Mouse (Mus musculus) heart, embryonic 14.5 days (tissue): Measurements from ENCODE around the gene En2. TPM values are rescaled to one million over a fixed set of nuclear protein-coding genes. Genes with fewer than 3 reads are reported as not detected.

ENCODE experiments used
- ATAC-seq: fragments of 200-750 bp; cut with Nextera tagmentation; 2 replicates; pipeline ENCODE4 v1.8.0; 2017; ENCODE audit warnings: low read depth, moderate TSS enrichment; ENCODE audit not compliant: insufficient number of reproducible peaks, insufficient read depth, low FRiP score
- H3K27ac ChIP-seq, 2 experiments: fragments of 200-500 bp in 1 of 2; fragments of 300-500 bp in 1 of 2; sonication (generic) in 1 of 2; replicated peaks in 1 of 2; 2 replicates each; pipeline ENCODE4 v1.5.1; 2012 to 2014; ENCODE audit warnings: low read depth in 2 of 2, low read length in 2 of 2, control low read depth in 1 of 2, mild to moderate bottlenecking in 1 of 2, mixed read lengths in 1 of 2; ENCODE audit not compliant: control insufficient read depth in 1 of 2, insufficient read depth in 1 of 2
- H3K27me3 ChIP-seq: fragments of 300-500 bp; sonication (generic); 2 replicates; pipeline ENCODE4 v1.6.1; 2014; ENCODE audit warnings: mild to moderate bottlenecking, low read length, control low read depth; ENCODE audit not compliant: control insufficient read depth, insufficient read depth
- H3K36me3 ChIP-seq: fragments of 300-500 bp; sonication (generic); 2 replicates; pipeline ENCODE4 v1.6.1; 2014; ENCODE audit warnings: mild to moderate bottlenecking, control low read depth, low read length, mixed read lengths; ENCODE audit not compliant: control insufficient read depth, insufficient read depth
- H3K4me1 ChIP-seq, 2 experiments: fragments of 200-500 bp in 1 of 2; fragments of 300-500 bp in 1 of 2; sonication (generic) in 1 of 2; 2 replicates each; pipeline ENCODE4 v1.6.1; 2012 to 2014; ENCODE audit warnings: low read length in 2 of 2, control low read depth in 1 of 2, mixed read lengths in 1 of 2; ENCODE audit not compliant: control insufficient read depth in 2 of 2, insufficient read depth in 2 of 2
- H3K4me2 ChIP-seq: fragments of 300-500 bp; sonication (generic); 2 replicates; pipeline ENCODE4 v1.6.1; 2014; ENCODE audit warnings: mild to moderate bottlenecking, low read length
- H3K4me3 ChIP-seq, 2 experiments: fragments of 200-500 bp in 1 of 2; fragments of 300-500 bp in 1 of 2; sonication (generic) in 1 of 2; 2 replicates each; pipeline ENCODE4 v1.5.1; 2012 to 2014; ENCODE audit warnings: low read length in 2 of 2, mild to moderate bottlenecking in 2 of 2, control low read depth in 1 of 2, low read depth in 1 of 2, moderate library complexity in 1 of 2; ENCODE audit not compliant: control insufficient read depth in 1 of 2, insufficient read depth in 1 of 2
- H3K9ac ChIP-seq: fragments of 300-500 bp; sonication (generic); 2 replicates; pipeline ENCODE4 v1.6.1; 2014; ENCODE audit warnings: mild to moderate bottlenecking, low read length
- H3K9me3 ChIP-seq: fragments of 300-500 bp; sonication (generic); 2 replicates; pipeline ENCODE4 v1.6.1; 2016; ENCODE audit warnings: low read length, control low read depth; ENCODE audit not compliant: control insufficient read depth
- WGBS: fragments of 180-500 bp; shearing (Covaris S2); extraction: QIAGEN DNeasy Blood & Tissue Kit; methylation state at CpG from one replicate; pipeline ENCODE4 v1.1.7; 2014; 5-methylcytosine and 5-hydroxymethylcytosine counted together
- polyA plus RNA-seq: library from polyadenylated mRNA; unstranded; fragments of >200 nt; fragmentation: Nextera tagmentation; extraction: Ambion mirVana; gene quantifications from 2 replicates; pipeline ENCODE4 v1.2.1, GENCODE M21; 2014

En2 gene
- polyA plus RNA-seq: not detected in 2 replicates

- H3K4me3 ChIP-seq: peak within 1 kb of the TSS; percentile 43 to 49
- H3K27ac ChIP-seq: no peak within 1 kb of the TSS
- peak within 1 kb of the TSS; percentile 97 for H3K4me2 ChIP-seq
- no peaks in the 10 kb centered on the region for H3K36me3 ChIP-seq
- peaks cover 86% of the 10 kb centered on the region for H3K27me3 ChIP-seq
- under 1% methylated on average over 92 of the region's 113 CpGs for WGBS
- ATAC-seq: 0 out of 2 replicates have a peak, but pooled peaks have one; percentile 35
- peak within 1 kb of the TSS; percentile 21; the same call in 1 of the 2 replicates for H3K9ac ChIP-seq
- no peaks in the 10 kb centered on the region for H3K9me3 ChIP-seq
- peaks cover 5 to 30% of the 10 kb centered on the region in 2 experiments for H3K4me1 ChIP-seq
Observed at GRCm38 (mm10) chr5:28165358-28166255, at the start of gene En2. Gene En2, plus strand, starts transcription at chr5:28165694.

DNA sequence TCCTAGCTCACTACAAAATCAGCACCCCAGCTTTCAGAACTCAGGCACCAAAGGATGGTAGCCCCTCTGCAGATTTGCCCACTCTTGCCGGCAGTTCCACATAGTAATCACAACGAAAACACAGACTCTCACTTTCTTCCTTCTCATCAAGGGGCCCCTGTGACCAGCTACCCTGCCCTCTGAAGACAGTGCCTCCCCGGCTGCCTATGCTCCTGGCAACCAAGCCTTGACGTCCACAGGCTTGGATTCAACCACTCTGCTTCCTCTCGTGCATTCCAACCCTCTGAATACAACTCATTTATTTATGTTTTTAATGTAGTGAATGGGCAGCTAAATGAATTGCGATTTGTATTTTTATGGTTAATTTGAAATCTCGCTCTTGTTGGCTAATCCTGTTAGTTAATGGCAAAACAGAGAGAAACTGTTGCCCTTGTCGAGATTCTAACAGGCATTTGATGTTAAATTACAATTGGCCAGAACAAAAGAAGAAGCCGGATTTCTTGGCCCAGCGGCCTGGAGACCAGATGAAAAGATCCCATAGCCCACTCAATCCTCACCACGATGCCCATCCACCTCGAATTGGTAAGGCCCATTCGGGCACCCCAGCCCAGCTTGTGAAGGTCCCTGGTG, 48.1 kb upstream of the En2 start:
- no peak overlapping the region for H3K27ac ChIP-seq
- H3K27me3 ChIP-seq: peaks cover 59% of the 10 kb centered on the region
- H3K4me1 ChIP-seq: 0 out of 4 replicates have a peak, but pooled peaks cover 0 to 4% of the 10 kb centered on the region in 2 experiments
- H3K9ac ChIP-seq: no peak overlapping the region
- H3K36me3 ChIP-seq: no peaks in the 10 kb centered on the region
- no peak overlapping the region for H3K4me2 ChIP-seq
- 10% methylated on average over 13 of the region's 13 CpGs for WGBS
- no peak overlapping the region; a peak in 1 of 4 replicates for H3K4me3 ChIP-seq
- no peaks in the 10 kb centered on the region for H3K9me3 ChIP-seq
- ATAC-seq: no peak

DNA sequence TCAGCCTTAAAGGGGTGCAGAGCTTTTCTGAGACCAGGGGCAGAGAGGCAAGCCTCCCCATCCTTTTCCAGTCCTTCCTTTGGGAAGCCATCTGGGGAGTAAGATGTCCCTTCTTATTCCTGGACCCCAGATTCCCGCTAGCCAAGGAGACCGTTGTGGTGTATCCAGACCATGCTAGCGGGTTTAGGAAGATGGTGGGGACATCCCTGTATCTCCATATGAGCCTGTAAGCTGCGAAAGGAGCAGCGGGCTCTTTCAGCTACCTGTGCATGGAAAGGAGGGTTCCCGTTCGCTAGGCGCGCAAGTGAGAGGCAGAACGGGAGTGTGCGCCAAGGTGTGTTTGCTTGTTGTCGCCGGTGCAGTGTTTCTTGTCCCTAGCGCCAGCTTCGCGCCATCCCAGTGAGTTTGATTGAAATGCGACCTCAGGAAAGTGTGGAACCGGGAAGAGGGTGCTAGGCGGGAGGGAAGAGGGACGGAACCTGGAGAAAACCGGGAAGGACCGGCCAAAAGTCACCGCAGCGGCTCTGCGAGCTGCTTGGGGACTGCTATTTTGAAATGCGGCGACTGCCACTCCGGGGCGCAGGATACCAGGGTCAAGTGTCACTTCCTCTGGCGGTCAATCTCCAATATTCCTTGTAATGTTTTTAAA, 47.5 kb upstream of the En2 start:
- Histone ChIP-seq H3K27ac (no peak overlapping the region), H3K4me3 (peak overlapping the region; percentile 37 to 39), H3K27me3 (peaks cover 65% of the 10 kb centered on the region), H3K9ac (no peak overlapping the region), H3K9me3 (no peaks in the 10 kb centered on the region), H3K36me3 (no peaks in the 10 kb centered on the region), H3K4me1 (0 out of 4 replicates have a peak, but pooled peaks cover 0 to 4% of the 10 kb centered on the region in 2 experiments), H3K4me2 (peak overlapping the region; percentile 72)
- no peak for ATAC-seq
- under 1% methylated on average over 30 of the region's 30 CpGs for WGBS

- peaks cover 0 to 8% of the 10 kb centered on the region in 2 experiments; a peak in 1 of 4 replicates for H3K4me1 ChIP-seq
- H3K4me3 ChIP-seq: peak overlapping the region; percentile 37 to 39
- H3K4me2 ChIP-seq: peak overlapping the region; percentile 72
- no peak for ATAC-seq
- no peak overlapping the region for H3K9ac ChIP-seq
- WGBS: 1% methylated on average over 19 of the region's 19 CpGs
- no peaks in the 10 kb centered on the region for H3K36me3 ChIP-seq
- H3K27me3 ChIP-seq: peaks cover 70% of the 10 kb centered on the region
- H3K27ac ChIP-seq: no peak overlapping the region
- no peaks in the 10 kb centered on the region for H3K9me3 ChIP-seq
Observed at GRCm38 (mm10) chr5:28118531-28118925, 47.0 kb upstream of the En2 start.

DNA sequence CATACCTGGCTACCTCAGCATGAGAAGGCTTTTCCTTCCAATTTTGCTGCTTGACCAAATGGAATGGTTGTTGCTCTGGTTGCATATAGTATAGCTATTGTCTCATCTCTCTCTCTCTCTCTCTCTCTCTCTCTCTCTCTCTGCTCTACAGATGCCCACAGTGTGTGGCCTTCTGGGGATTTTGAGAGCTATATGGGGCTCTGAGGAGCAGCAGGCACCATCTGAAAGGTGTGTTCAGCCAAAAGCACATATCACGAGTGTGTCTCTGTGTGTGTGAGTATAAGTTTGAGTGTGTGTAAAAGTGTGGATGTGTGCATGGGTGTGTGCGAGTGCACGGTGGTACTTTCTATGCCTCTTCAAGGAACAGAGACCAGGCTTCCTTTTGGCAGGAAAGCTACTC, 45.9 kb upstream of the En2 start:
- no peak overlapping the region for H3K27ac ChIP-seq
- no peak overlapping the region for H3K4me2 ChIP-seq
- 41% methylated on average over 3 of the region's 3 CpGs for WGBS
- H3K27me3 ChIP-seq: peaks cover 81% of the 10 kb centered on the region
- H3K4me1 ChIP-seq: peaks cover 0 to 9% of the 10 kb centered on the region in 2 experiments; a peak in 2 of 4 replicates
- no peak for ATAC-seq
- no peaks in the 10 kb centered on the region for H3K36me3 ChIP-seq
- H3K9me3 ChIP-seq: no peaks in the 10 kb centered on the region
- H3K4me3 ChIP-seq: no peak overlapping the region
- no peak overlapping the region for H3K9ac ChIP-seq

DNA sequence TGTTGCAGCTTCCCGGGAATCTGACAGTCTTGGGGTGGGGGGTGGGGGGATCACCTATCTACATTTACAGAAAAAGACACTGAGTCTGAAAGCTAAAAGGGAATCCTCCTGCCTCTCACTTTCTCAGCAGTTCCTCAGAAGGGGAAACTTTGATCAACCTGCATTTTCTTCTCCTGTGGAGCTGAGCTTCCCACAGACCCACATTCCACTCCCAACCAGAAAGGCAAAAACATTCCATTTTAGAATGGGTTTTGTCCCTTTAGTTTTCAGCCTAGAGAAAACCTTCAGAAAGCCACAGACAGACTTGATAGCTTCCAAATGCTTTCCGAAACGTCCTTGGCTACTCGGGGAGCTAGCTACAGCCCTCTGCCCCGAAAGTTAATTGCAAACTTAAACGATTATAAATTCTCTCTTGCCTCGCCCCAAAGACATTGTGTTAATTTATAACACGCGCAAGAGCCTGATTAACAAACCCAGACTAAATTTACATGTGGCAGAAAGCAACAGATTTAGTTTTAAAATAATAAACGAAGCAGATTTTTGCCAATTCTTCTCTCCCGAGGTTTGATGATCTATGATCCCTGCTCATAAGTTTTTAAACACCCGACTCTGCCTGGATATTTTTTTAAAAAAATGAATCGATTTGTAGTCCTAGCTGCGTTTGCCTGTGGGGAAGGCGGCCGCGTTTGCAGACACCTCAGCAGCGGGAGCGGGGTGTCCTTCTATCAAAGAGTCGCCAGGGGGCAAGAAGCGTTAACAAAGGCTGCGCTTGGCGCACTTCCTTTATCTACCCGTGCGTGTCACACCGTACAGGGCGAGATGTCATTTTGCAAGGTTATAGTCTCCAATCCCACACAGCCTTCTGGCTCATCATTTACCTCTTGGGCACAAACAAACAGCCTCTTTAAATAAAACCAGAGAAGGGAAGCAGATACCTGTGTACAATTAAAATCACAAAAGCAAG, 42.7 kb upstream of the En2 start:
- Histone ChIP-seq H3K4me2 (peak overlapping the region; percentile 44), H3K4me1 (peaks cover 0 to 9% of the 10 kb centered on the region in 2 experiments; a peak in 2 of 4 replicates), H3K4me3 (peak overlapping the region in 1 of 2 experiments; percentile 14; a peak in 1 of 4 replicates), H3K9me3 (no peaks in the 10 kb centered on the region), H3K27ac (no peak overlapping the region), H3K36me3 (no peaks in the 10 kb centered on the region), H3K27me3 (peaks cover 96% of the 10 kb centered on the region), H3K9ac (no peak overlapping the region)
- no peak for ATAC-seq
- WGBS: 2% methylated on average over 27 of the region's 27 CpGs
